Mouse (Mus musculus) small intestine, adult 2 months (tissue): ENCODE measurements at regions not wholly inside any gene's neighbourhood (a gene's known extent, or its start where the extent isn't known, plus 50 kb on each side); places are given as distances from the start of the nearest gene placed in this dataset.

Experiments used
- H3K27ac ChIP-seq: fragments of 200-500 bp; 2 replicates; pipeline ENCODE4 v1.5.1; 2012; ENCODE audit warnings: low read depth, low read length, control low read depth, inconsistent platforms; ENCODE audit not compliant: insufficient read depth
- H3K27me3 ChIP-seq: fragments of 200-500 bp; 2 replicates; pipeline ENCODE4 v1.6.1; 2012; ENCODE audit warnings: mild to moderate bottlenecking, moderate library complexity, low read length, inconsistent platforms; ENCODE audit not compliant: control insufficient read depth, insufficient read depth
- H3K36me3 ChIP-seq: fragments of 200-500 bp; 2 replicates; pipeline ENCODE4 v1.6.1; 2012; ENCODE audit warnings: mild to moderate bottlenecking, low read length, control low read depth, inconsistent platforms; ENCODE audit not compliant: control insufficient read depth, insufficient read depth
- H3K4me1 ChIP-seq: fragments of 200-500 bp; 2 replicates; pipeline ENCODE4 v1.6.1; 2012; ENCODE audit warnings: low read length, inconsistent platforms, mixed read lengths; ENCODE audit not compliant: control insufficient read depth, insufficient read depth, insufficient read length
- H3K4me3 ChIP-seq: fragments of 200-500 bp; 2 replicates; pipeline ENCODE4 v1.5.1; 2012; ENCODE audit warnings: low read depth, mild to moderate bottlenecking, control low read depth, inconsistent platforms, low read length, moderate library complexity
- CTCF ChIP-seq: fragments of 200-500 bp; IDR thresholded peaks from 2 replicates; pipeline ENCODE4 v1.5.1; 2012; ENCODE audit warnings: low read depth, mild to moderate bottlenecking, control low read depth, inconsistent platforms, low read length, moderate library complexity, mixed read lengths; ENCODE audit not compliant: insufficient replicate concordance, insufficient read length; ENCODE audit errors: extremely low read depth
- POLR2A ChIP-seq: fragments of 200-500 bp; IDR thresholded peaks from 2 replicates; pipeline ENCODE4 v1.6.1; 2012; ENCODE audit warnings: low read depth, mild to moderate bottlenecking, control low read depth, inconsistent platforms, low read length, moderate library complexity
- WGBS: fragments of 180-500 bp; shearing (Covaris S2); methylation state at CpG from one replicate; pipeline ENCODE4 v1.1.7; 2018; 5-methylcytosine and 5-hydroxymethylcytosine counted together

- WGBS = 70% methylated on average over 3 of the region's 3 CpGs
Measured at GRCm38 (mm10) chr14:120583807-120584206, 105.6 kb downstream of the Rap2a start.

GRCm38 (mm10) chr14:120592191-120592590 is 113.9 kb downstream of the Rap2a start:
- no peak overlapping the region for H3K27ac ChIP-seq
- no peak for TF ChIP-seq CTCF
- TF ChIP-seq POLR2A = no peak
- no peaks in the 10 kb centered on the region for H3K36me3 ChIP-seq
- no peaks in the 10 kb centered on the region for H3K4me1 ChIP-seq
- WGBS = 77% methylated on average over 2 of the region's 2 CpGs
- no peaks in the 10 kb centered on the region for H3K27me3 ChIP-seq
- no peak overlapping the region for H3K4me3 ChIP-seq

More at GRCm38 (mm10) chr14:120583807-120584206, 105.6 kb downstream of the Rap2a start:
- no peak overlapping the region for H3K27ac ChIP-seq
- H3K36me3 ChIP-seq = no peaks in the 10 kb centered on the region
- TF ChIP-seq POLR2A = no peak
- TF ChIP-seq CTCF = no peak
- H3K27me3 ChIP-seq = no peaks in the 10 kb centered on the region
- no peak overlapping the region for H3K4me3 ChIP-seq
- H3K4me1 ChIP-seq = no peaks in the 10 kb centered on the region

GRCm38 (mm10) chr14:120600414-120600935 is 122.2 kb downstream of the Rap2a start:
- WGBS = 92% methylated on average over 9 of the region's 9 CpGs
- Histone ChIP-seq H3K27ac (no peak overlapping the region), H3K36me3 (no peaks in the 10 kb centered on the region), H3K4me3 (no peak overlapping the region), H3K4me1 (peaks cover 8% of the 10 kb centered on the region; the same call in 1 of the 2 replicates), H3K27me3 (no peaks in the 10 kb centered on the region)
- TF ChIP-seq CTCF (no peak), POLR2A (no peak)

- H3K36me3 ChIP-seq = no peaks in the 10 kb centered on the region
- no peak overlapping the region for H3K4me3 ChIP-seq
- H3K27me3 ChIP-seq = no peaks in the 10 kb centered on the region
- TF ChIP-seq POLR2A (no peak), CTCF (no peak)
- WGBS = 90% methylated on average over 7 of the region's 7 CpGs
- H3K4me1 ChIP-seq = peaks cover 8% of the 10 kb centered on the region; the same call in 1 of the 2 replicates
- H3K27ac ChIP-seq = no peak overlapping the region
Measured at GRCm38 (mm10) chr14:120601510-120601909, 123.3 kb downstream of the Rap2a start.

- no peaks in the 10 kb centered on the region for H3K27me3 ChIP-seq
- peak overlapping the region; percentile 65 for H3K27ac ChIP-seq
- TF ChIP-seq POLR2A (no peak), CTCF (no peak)
- peaks cover 8% of the 10 kb centered on the region; the same call in 1 of the 2 replicates for H3K4me1 ChIP-seq
- H3K4me3 ChIP-seq = peak overlapping the region; percentile 9; the same call in 1 of the 2 replicates
- WGBS = 23% methylated on average over 6 of the region's 6 CpGs
- H3K36me3 ChIP-seq = no peaks in the 10 kb centered on the region
Measured at GRCm38 (mm10) chr14:120603849-120604492, 125.7 kb downstream of the Rap2a start.

GRCm38 (mm10) chr14:120607801-120608200 is 129.6 kb downstream of the Rap2a start:
- no peaks in the 10 kb centered on the region for H3K36me3 ChIP-seq
- no peaks in the 10 kb centered on the region for H3K27me3 ChIP-seq
- H3K27ac ChIP-seq = no peak overlapping the region
- no peak overlapping the region for H3K4me3 ChIP-seq
- WGBS = 93% methylated on average over 3 of the region's 3 CpGs
- peaks cover 8% of the 10 kb centered on the region; the same call in 1 of the 2 replicates for H3K4me1 ChIP-seq
- TF ChIP-seq POLR2A (no peak), CTCF (no peak)

GRCm38 (mm10) chr14:120611311-120611710 is 133.1 kb downstream of the Rap2a start:
- 97% methylated on average over 1 of the region's 1 CpGs for WGBS
- Histone ChIP-seq H3K36me3 (no peaks in the 10 kb centered on the region), H3K27me3 (no peaks in the 10 kb centered on the region), H3K4me3 (no peak overlapping the region), H3K4me1 (no peaks in the 10 kb centered on the region), H3K27ac (no peak overlapping the region)
- no peak for TF ChIP-seq CTCF
- TF ChIP-seq POLR2A = no peak
